8 mouse cellular contexts compared by ENCODE assay signal in genomic region chr17:5942156-5942555, GRCm38 (mm10). TPM values are rescaled to one million over a fixed set of nuclear protein-coding genes. Genes with fewer than 3 reads are reported as not detected.
DNase-seq lines count a peak whose midpoint lies in the region; ATAC-seq and TF ChIP-seq lines count a peak whose summit lies in the region.

No protein-coding gene starts in this region.

- H3K4me1 ChIP-seq in kidney, embryonic 16.5 days (ENCODE audit: insufficient read depth, low read length) = peaks cover 25% of the 10 kb centered on the region
- H3K4me1 ChIP-seq in embryonic fibroblast, embryonic 13.5 days (ENCODE audit: control insufficient read depth, insufficient read depth, low read length) = 0 out of 2 replicates have a peak, but pooled peaks cover 3% of the 10 kb centered on the region
- H3K4me1 ChIP-seq in liver, embryonic 14.5 days (replicated peaks; ENCODE audit: control insufficient read depth in 2 of 2, insufficient read depth in 2 of 2, low read length in 1 of 2) = peaks cover 0 to 6% of the 10 kb centered on the region in 2 experiments; a peak in 2 of 4 replicates

- H3K36me3 ChIP-seq in kidney, embryonic 16.5 days (ENCODE audit: insufficient read depth, low read length) = no peaks in the 10 kb centered on the region
- no peaks in the 10 kb centered on the region for H3K36me3 ChIP-seq in liver, embryonic 14.5 days (replicated peaks; ENCODE audit: control insufficient read depth, insufficient read depth, low read depth)

- peak overlapping the region; percentile 71 for H3K4me2 ChIP-seq in kidney, embryonic 16.5 days (replicated peaks; ENCODE audit: low read depth, low read length)
- peak overlapping the region; percentile 74 for H3K4me2 ChIP-seq in liver, embryonic 14.5 days (ENCODE audit: low read depth)

- DNase-seq in kidney, adult 11 months = no peak
- peak; percentile 26 for DNase-seq in Muller cell, postnatal 12 days (ENCODE audit: inconsistent ontology term)
- no peak for DNase-seq in liver, embryonic 14.5 days (ENCODE audit: low read depth in 3 of 3, low spot score in 3 of 3)
- no peak for DNase-seq in spleen, postnatal 4 days (ENCODE audit: low spot score in 2 of 2)
- no peak for DNase-seq in layer of hippocampus, adult 18-20 months (ENCODE audit: low spot score in 2 of 2)
- DNase-seq in gastrocnemius, adult 18-20 months (ENCODE audit: low spot score) = no peak

- peak overlapping the region; percentile 79; the same call in 1 of the 2 replicates for H3K9ac ChIP-seq in kidney, embryonic 16.5 days (replicated peaks; ENCODE audit: low read length)
- no peak overlapping the region for H3K9ac ChIP-seq in liver, embryonic 14.5 days (replicated peaks)

- H3K27me3 ChIP-seq in kidney, embryonic 16.5 days (ENCODE audit: insufficient read depth, low read length) = no peaks in the 10 kb centered on the region
- H3K27me3 ChIP-seq in liver, embryonic 14.5 days (ENCODE audit: control insufficient read depth, insufficient read depth, low read length) = peaks cover 15% of the 10 kb centered on the region

- no peak for TF ChIP-seq EP300 in liver, embryonic 14.5 days (IDR thresholded peaks at IDR 0.05; ENCODE audit: low read depth)

- H3K9me3 ChIP-seq in kidney, embryonic 16.5 days (ENCODE audit: low read length) = no peaks in the 10 kb centered on the region
- no peaks in the 10 kb centered on the region for H3K9me3 ChIP-seq in liver, embryonic 14.5 days (ENCODE audit: control insufficient read depth, low read length)

- TF ChIP-seq CTCF in embryonic fibroblast, embryonic 13.5 days (IDR thresholded peaks at IDR 0.05; ENCODE audit: borderline replicate concordance, insufficient read depth, low read length) = no peak
- TF ChIP-seq CTCF in liver, embryonic 14.5 days (IDR thresholded peaks at IDR 0.05; ENCODE audit: low read depth) = no peak

- TF ChIP-seq POLR2A in embryonic fibroblast, embryonic 13.5 days (IDR thresholded peaks at IDR 0.05; ENCODE audit: low read depth, low read length) = no peak

- 79% methylated on average over 3 of the region's 3 CpGs for WGBS in kidney, embryonic 16.5 days
- 59% methylated on average over 3 of the region's 3 CpGs for WGBS in liver, embryonic 14.5 days (ENCODE audit: insufficient replicate concordance)

- peak overlapping the region; percentile 70 for H3K4me3 ChIP-seq in kidney, embryonic 16.5 days (ENCODE audit: low read length)
- H3K4me3 ChIP-seq in embryonic fibroblast, embryonic 13.5 days (ENCODE audit: insufficient read depth, low read length) = peak overlapping the region; percentile 77
- peak overlapping the region; percentile 68 to 70; a peak in 3 of 4 replicates for H3K4me3 ChIP-seq in liver, embryonic 14.5 days (ENCODE audit: insufficient read depth in 1 of 2, low read depth in 2 of 2, low read length in 2 of 2)

- no peak overlapping the region for H3K27ac ChIP-seq in kidney, embryonic 16.5 days (ENCODE audit: low read length)
- peak overlapping the region; percentile 47; the same call in 1 of the 2 replicates for H3K27ac ChIP-seq in embryonic fibroblast, embryonic 13.5 days (ENCODE audit: insufficient read depth, low read length)
- H3K27ac ChIP-seq in liver, embryonic 14.5 days = no peak overlapping the region

- no peak for ATAC-seq in kidney, embryonic 16.5 days (ENCODE audit: low FRiP score, low TSS enrichment)
- ATAC-seq in liver, embryonic 14.5 days (ENCODE audit: insufficient read depth) = no peak

RNA-seq across cellular contexts. Expression of gene Synj2, which starts 1.1 kb away (rescaled TPM):
- 4.0 and 4.3 TPM in 2 replicates for polyA plus RNA-seq in kidney, embryonic 16.5 days (2015; fragmentation: Nextera tagmentation; extraction: Ambion mirVana)
- polyA plus RNA-seq in embryonic fibroblast, embryonic 13.5 days (2011; ENCODE audit: insufficient read length, low read depth, missing spikeins) = 19.9 and 22.1 TPM in 2 replicates
- 1.3 and 1.9 TPM in 2 replicates for polyA plus RNA-seq in liver, embryonic 14.5 days (2012; rRNA removed)
- polyA plus RNA-seq in liver, embryonic 14.5 days (2014; fragmentation: Nextera tagmentation; extraction: Ambion mirVana) = 1.6 TPM in 2 replicates
- total RNA-seq in layer of hippocampus, adult 18-20 months (2021) = 10 to 100 TPM; 71.8 to 73.5 TPM
- 10 to 100 TPM; 25.7 to 32.7 TPM for total RNA-seq in gastrocnemius, adult 18-20 months (2021)
